In genomic region chr2:13786577-13787168, GRCm38 (mm10) we compare ENCODE assay signal across 30 mouse cellular contexts. TPM values are rescaled to one million over a fixed set of nuclear protein-coding genes. Genes with fewer than 3 reads are reported as not detected.
"Had no signal": no experiment of that assay in that cellular context is flagged by ENCODE, and none has a peak within 500 bp of the region (broad histone marks: within the 10 kb centered on the region; RNA-seq: fewer than 3 reads in every experiment).

No protein-coding gene starts in this region.

- H3K4me1 ChIP-seq: limb, embryonic 10.5 days; limb, embryonic 12.5 days; limb, embryonic 13.5 days; limb, embryonic 15.5 days; liver, embryonic 12.5 days; liver, embryonic 13.5 days; liver, embryonic 15.5 days; lung, embryonic 15.5 days; midbrain, embryonic 10.5 days; midbrain, embryonic 12.5 days; midbrain, embryonic 13.5 days; midbrain, embryonic 15.5 days had no signal

- H3K27me3 ChIP-seq: limb, embryonic 15.5 days had no signal

- DNase-seq: left cerebral cortex, postnatal 4 days; liver; liver, embryonic 13.5 days; liver, postnatal 0 days; lung, adult 2 months; lung, embryonic 14.5 days; lung, postnatal 10 days; lung, postnatal 14 days; lung, postnatal 36 days; lung, postnatal 4 days; midbrain, embryonic 14.5 days had no signal

- H3K27ac ChIP-seq: left cerebral cortex, adult 2 months; limb, embryonic 10.5 days; limb, embryonic 12.5 days; limb, embryonic 13.5 days; limb, embryonic 15.5 days; liver, embryonic 12.5 days; liver, embryonic 13.5 days; liver, embryonic 14.5 days; liver, embryonic 15.5 days; lung, embryonic 15.5 days; macrophage; midbrain, embryonic 10.5 days; midbrain, embryonic 12.5 days; midbrain, embryonic 13.5 days; midbrain, embryonic 15.5 days had no signal

- H3K4me2 ChIP-seq: limb, embryonic 12.5 days; limb, embryonic 13.5 days; limb, embryonic 15.5 days; liver, embryonic 11.5 days; liver, embryonic 12.5 days; liver, embryonic 13.5 days; liver, embryonic 15.5 days; lung, embryonic 14.5 days; lung, embryonic 15.5 days; midbrain, embryonic 12.5 days; midbrain, embryonic 13.5 days; midbrain, embryonic 15.5 days had no signal

- H3K36me3 ChIP-seq: limb, embryonic 10.5 days; limb, embryonic 12.5 days; limb, embryonic 13.5 days; limb, embryonic 15.5 days; liver, embryonic 12.5 days; liver, embryonic 13.5 days; liver, embryonic 15.5 days; lung, embryonic 15.5 days; midbrain, embryonic 10.5 days; midbrain, embryonic 12.5 days; midbrain, embryonic 13.5 days; midbrain, embryonic 15.5 days had no signal

- H3K9me3 ChIP-seq: limb, embryonic 10.5 days; limb, embryonic 12.5 days; limb, embryonic 13.5 days; limb, embryonic 15.5 days; liver, embryonic 12.5 days; liver, embryonic 13.5 days; liver, embryonic 15.5 days; lung, embryonic 15.5 days; megakaryocyte, embryonic 14.5 days; midbrain, embryonic 10.5 days; midbrain, embryonic 12.5 days; midbrain, embryonic 13.5 days; midbrain, embryonic 15.5 days had no signal

- ATAC-seq: liver, embryonic 12.5 days; liver, postnatal 0 days; lung, postnatal 0 days; midbrain, embryonic 13.5 days; midbrain, embryonic 15.5 days had no signal

- H3K9ac ChIP-seq: limb, embryonic 12.5 days; limb, embryonic 13.5 days; limb, embryonic 15.5 days; liver, embryonic 12.5 days; liver, embryonic 13.5 days; liver, embryonic 14.5 days; liver, embryonic 15.5 days; liver, postnatal 0 days; lung, embryonic 14.5 days; lung, embryonic 15.5 days; midbrain, embryonic 12.5 days; midbrain, embryonic 13.5 days; midbrain, embryonic 15.5 days had no signal

- H3K4me3 ChIP-seq: left cerebral cortex, adult 2 months; limb, embryonic 10.5 days; limb, embryonic 12.5 days; limb, embryonic 13.5 days; limb, embryonic 15.5 days; liver, embryonic 12.5 days; liver, embryonic 13.5 days; liver, embryonic 15.5 days; lung, embryonic 15.5 days; megakaryocyte, embryonic 14.5 days; midbrain, embryonic 10.5 days; midbrain, embryonic 12.5 days; midbrain, embryonic 13.5 days; midbrain, embryonic 15.5 days; myocyte had no signal

RNA-seq across cellular contexts. Expression of gene St8sia6, which starts 7.2 kb away (rescaled TPM):
- polyA plus RNA-seq: liver, adult 2 months; liver, embryonic 13.5 days; liver, embryonic 15.5 days had no signal
